20 mouse cellular contexts compared by ENCODE assay signal in genomic region chr3:98199747-98200146, GRCm38 (mm10). TPM values are rescaled to one million over a fixed set of nuclear protein-coding genes. Genes with fewer than 3 reads are reported as not detected.
A peak's percentile ranks its signal among the peaks of the same experiment; 100 is the strongest.
DNase-seq lines count a peak whose midpoint lies in the region; ATAC-seq lines count a peak whose summit lies in the region.
"Had no signal": no experiment of that assay in that cellular context is flagged by ENCODE, and none has a peak within 500 bp of the region (broad histone marks: within the 10 kb centered on the region; RNA-seq: fewer than 3 reads in every experiment).

No protein-coding gene starts in this region.

- peak; percentile 18 for DNase-seq in kidney, adult 9 months
- DNase-seq in kidney, postnatal 25 days = no peak
- DNase-seq in heart, postnatal 10 days = peak; percentile 51 to 54
- DNase-seq in retina, postnatal 7 days (ENCODE audit: low read depth, low spot score) = peak; percentile 41
- no peak for DNase-seq in right cerebral cortex, adult 18-20 months
- no peak for DNase-seq in midbrain, embryonic 10.5 days (ENCODE audit: low spot score)
- DNase-seq: adrenal gland, postnatal 14 days; cerebellum, adult 2 months; left cerebral cortex, postnatal 4 days; liver, embryonic 13.5 days; midbrain, embryonic 14.5 days; right cerebral cortex, postnatal 25 days had no signal

- H3K36me3 ChIP-seq in midbrain, embryonic 10.5 days = no peaks in the 10 kb centered on the region
- H3K36me3 ChIP-seq: embryonic facial prominence, embryonic 15.5 days; heart, embryonic 15.5 days; hindbrain, embryonic 15.5 days; liver, embryonic 13.5 days had no signal

- WGBS in midbrain, embryonic 10.5 days = 69% methylated on average over 5 of the region's 5 CpGs

- H3K4me3 ChIP-seq in midbrain, embryonic 10.5 days = no peak overlapping the region
- H3K4me3 ChIP-seq: embryonic facial prominence, embryonic 15.5 days; forebrain, embryonic 13.5 days; heart, embryonic 15.5 days; hindbrain, embryonic 15.5 days; liver, embryonic 13.5 days had no signal

- H3K9me3 ChIP-seq in midbrain, embryonic 10.5 days (replicated peaks) = no peaks in the 10 kb centered on the region
- H3K9me3 ChIP-seq: embryonic facial prominence, embryonic 15.5 days; forebrain, embryonic 13.5 days; heart, embryonic 15.5 days; hindbrain, embryonic 15.5 days; liver, embryonic 13.5 days had no signal

- peak; percentile 75 for ATAC-seq in common myeloid progenitor, adult 5-6 weeks (replicated peaks; ENCODE audit: low read depth, poor library complexity, severe bottlenecking)
- ATAC-seq: forebrain, embryonic 13.5 days had no signal

- no peaks in the 10 kb centered on the region for H3K27me3 ChIP-seq in midbrain, embryonic 10.5 days (ENCODE audit: low read depth, poor library complexity, severe bottlenecking)
- H3K27me3 ChIP-seq: embryonic facial prominence, embryonic 15.5 days; forebrain, embryonic 13.5 days; heart, embryonic 15.5 days; hindbrain, embryonic 15.5 days; liver, embryonic 13.5 days had no signal

- intact Hi-C loops in heart, postnatal 10 days (cut with DNase I) = no loop called here

- no peak overlapping the region for H3K27ac ChIP-seq in midbrain, embryonic 10.5 days (replicated peaks)
- H3K27ac ChIP-seq: embryonic facial prominence, embryonic 15.5 days; forebrain, embryonic 13.5 days; heart, embryonic 15.5 days; hindbrain, embryonic 15.5 days; liver, embryonic 13.5 days had no signal

- peaks cover 33% of the 10 kb centered on the region for H3K4me1 ChIP-seq in midbrain, embryonic 10.5 days
- H3K4me1 ChIP-seq: embryonic facial prominence, embryonic 15.5 days; heart, embryonic 15.5 days; liver, embryonic 13.5 days had no signal

RNA-seq across cellular contexts. Expression of gene Reg4, which starts 22.2 kb away (rescaled TPM):
- not detected in 2 replicates for total RNA-seq in common myeloid progenitor, adult 5-6 weeks (2017)
- total RNA-seq in heart, postnatal 10 days (2021) = not detected
- polyA plus RNA-seq in midbrain, embryonic 10.5 days (2016; fragmentation: Nextera tagmentation; extraction: Ambion mirVana) = not detected in 2 replicates
- total RNA-seq: adrenal gland, postnatal 14 days; layer of hippocampus, postnatal 10 days; left cerebral cortex, postnatal 4 days had no signal
- polyA plus RNA-seq: cerebellum, adult 2 months; cortical plate, adult 2 months; embryonic facial prominence, embryonic 15.5 days; forebrain, embryonic 13.5 days; heart, embryonic 15.5 days; hindbrain, embryonic 15.5 days; liver, embryonic 13.5 days; midbrain, embryonic 14.5 days; urinary bladder, adult 2 months had no signal

RNA-seq across cellular contexts. Expression of gene Adam30, which starts 39.3 kb away (rescaled TPM):
- total RNA-seq in common myeloid progenitor, adult 5-6 weeks (2017) = 0.23 TPM in 1 of 2 replicates, not detected in the other
- total RNA-seq in heart, postnatal 10 days (2021) = under 1 TPM in 1 of 2 experiments, not detected in 1; 0.10 TPM
- polyA plus RNA-seq in midbrain, embryonic 10.5 days (2016; fragmentation: Nextera tagmentation; extraction: Ambion mirVana) = not detected in 2 replicates
- total RNA-seq: adrenal gland, postnatal 14 days; layer of hippocampus, postnatal 10 days; left cerebral cortex, postnatal 4 days had no signal
- polyA plus RNA-seq: cerebellum, adult 2 months; cortical plate, adult 2 months; embryonic facial prominence, embryonic 15.5 days; forebrain, embryonic 13.5 days; heart, embryonic 15.5 days; hindbrain, embryonic 15.5 days; liver, embryonic 13.5 days; midbrain, embryonic 14.5 days; urinary bladder, adult 2 months had no signal

Comparison
In these comparisons a context has a peak if more than half of its experiments do, and no peak if none do; other contexts are left out.
1. DNase-seq: peak in kidney, adult 9 months (single experiment), heart, postnatal 10 days (2 of 2) and retina, postnatal 7 days (single experiment); none in kidney, postnatal 25 days (0 of 2), right cerebral cortex, adult 18-20 months (single experiment) and midbrain, embryonic 10.5 days (single experiment).